Mouse (Mus musculus) midbrain, postnatal 0 days (tissue): ENCODE measurements at regions not wholly inside any gene's neighbourhood (a gene's known extent, or its start where the extent isn't known, plus 50 kb on each side); places are given as distances from the start of the nearest gene placed in this dataset.
A peak's percentile ranks its signal among the peaks of the same experiment; 100 is the strongest.

Source experiments
- ATAC-seq: fragments of 200-750 bp; cut with Nextera tagmentation; 2 replicates; pipeline ENCODE4 v1.8.0; 2017; ENCODE audit warnings: moderate number of reproducible peaks, mild to moderate bottlenecking, moderate TSS enrichment, moderate library complexity; ENCODE audit not compliant: low FRiP score
- DNase-seq: peaks from one replicate; pipeline ENCODE4 v3.0.0-alpha.2; 2015; ENCODE audit warnings: low spot score
- H3K27ac ChIP-seq: fragments of 300-500 bp; sonication (generic); 2 replicates; pipeline ENCODE4 v1.5.1; 2014; ENCODE audit warnings: low read depth, mild to moderate bottlenecking, low read length, mixed read lengths
- H3K27me3 ChIP-seq: fragments of 300-500 bp; sonication (generic); 2 replicates; pipeline ENCODE4 v1.6.1; 2014; ENCODE audit warnings: low read length, control low read depth, mixed read lengths; ENCODE audit not compliant: insufficient read depth
- H3K36me3 ChIP-seq: fragments of 300-500 bp; sonication (generic); 2 replicates; pipeline ENCODE4 v1.6.1; 2014; ENCODE audit warnings: low read length, control low read depth, mixed read lengths; ENCODE audit not compliant: insufficient read depth
- H3K4me1 ChIP-seq: fragments of 300-500 bp; sonication (generic); 2 replicates; pipeline ENCODE4 v1.6.1; 2014; ENCODE audit warnings: mild to moderate bottlenecking, control low read depth, antibody characterized with exemption, low read length, mixed read lengths; ENCODE audit not compliant: insufficient read depth
- H3K4me2 ChIP-seq: fragments of 300-500 bp; sonication (generic); 2 replicates; pipeline ENCODE4 v1.6.1; 2014; ENCODE audit warnings: low read depth, mild to moderate bottlenecking, low read length, mixed read lengths; ENCODE audit not compliant: poor library complexity, severe bottlenecking
- H3K4me3 ChIP-seq: fragments of 300-500 bp; sonication (generic); 2 replicates; pipeline ENCODE4 v1.5.1; 2014; ENCODE audit warnings: low read depth, mild to moderate bottlenecking, low read length, moderate library complexity
- H3K9ac ChIP-seq: fragments of 300-500 bp; sonication (generic); replicated peaks from 2 replicates; pipeline ENCODE4 v1.6.1; 2014; ENCODE audit warnings: mild to moderate bottlenecking, low read length, moderate library complexity, mixed read lengths; ENCODE audit not compliant: poor library complexity, severe bottlenecking
- H3K9me3 ChIP-seq: fragments of 300-500 bp; sonication (generic); 2 replicates; pipeline ENCODE4 v1.6.1; 2016; ENCODE audit warnings: low read length, control low read depth
- CTCF ChIP-seq: IDR thresholded peaks from 2 replicates; pipeline ENCODE4 v1.5.1; 2016; ENCODE audit warnings: antibody characterized with exemption, mild to moderate bottlenecking
- WGBS: fragments of 180-500 bp; shearing (Covaris S2); extraction: QIAGEN DNeasy Blood & Tissue Kit; methylation state at CpG from one replicate; pipeline ENCODE4 v1.1.7; 2014; 5-methylcytosine and 5-hydroxymethylcytosine counted together

GRCm38 (mm10) chr9:50443708-50444463 lies 50.4 kb upstream of the Plet1 start:
- TF ChIP-seq CTCF, result peak; percentile 95
- H3K36me3 ChIP-seq, result no peaks in the 10 kb centered on the region
- DNase-seq, result peak; percentile 83
- H3K9me3 ChIP-seq, result no peaks in the 10 kb centered on the region
- ATAC-seq, result no peak
- no peak overlapping the region for H3K9ac ChIP-seq
- H3K4me2 ChIP-seq, result no peak overlapping the region
- no peak overlapping the region for H3K27ac ChIP-seq
- 60% methylated on average over 23 of the region's 23 CpGs for WGBS
- H3K4me1 ChIP-seq, result no peaks in the 10 kb centered on the region
- H3K4me3 ChIP-seq, result no peak overlapping the region
- H3K27me3 ChIP-seq, result no peaks in the 10 kb centered on the region
